Mouse (Mus musculus) hindbrain, postnatal 0 days (tissue): ENCODE measurements around the gene Wtap. TPM values are rescaled to one million over a fixed set of nuclear protein-coding genes. Genes with fewer than 3 reads are reported as not detected.
"Not testable (repeated sequence)": the region's sequence is repeated elsewhere in the genome, so short reads cannot be mapped to it uniquely, and the experiment has no call there.

ENCODE experiments used
- ATAC-seq: fragments of 200-750 bp; cut with Nextera tagmentation; 2 replicates; pipeline ENCODE4 v1.8.0; 2017; ENCODE audit warnings: mild to moderate bottlenecking, moderate TSS enrichment, moderate library complexity
- DNase-seq: peaks from one replicate; pipeline ENCODE4 v3.0.0-alpha.2; 2015; ENCODE audit warnings: low spot score
- H3K27ac ChIP-seq: fragments of 300-500 bp; sonication (generic); 2 replicates; pipeline ENCODE4 v1.5.1; 2014; ENCODE audit warnings: mild to moderate bottlenecking
- H3K27me3 ChIP-seq: fragments of 300-500 bp; sonication (generic); 2 replicates; pipeline ENCODE4 v1.6.1; 2014; ENCODE audit warnings: low read length, mixed read lengths; ENCODE audit not compliant: insufficient read depth
- H3K36me3 ChIP-seq: fragments of 300-500 bp; sonication (generic); 2 replicates; pipeline ENCODE4 v1.6.1; 2014; ENCODE audit warnings: low read length, mixed read lengths; ENCODE audit not compliant: insufficient read depth
- H3K4me1 ChIP-seq: fragments of 300-500 bp; sonication (generic); 2 replicates; pipeline ENCODE4 v1.6.1; 2014; ENCODE audit warnings: antibody characterized with exemption, low read length, mixed read lengths; ENCODE audit not compliant: insufficient read depth
- H3K4me2 ChIP-seq: fragments of 300-500 bp; sonication (generic); 2 replicates; pipeline ENCODE4 v1.6.1; 2014; ENCODE audit warnings: low read depth, mild to moderate bottlenecking, low read length, moderate library complexity, mixed read lengths
- H3K4me3 ChIP-seq: fragments of 300-500 bp; sonication (generic); 2 replicates; pipeline ENCODE4 v1.5.1; 2014; ENCODE audit warnings: low read length
- H3K9ac ChIP-seq: fragments of 300-500 bp; sonication (generic); replicated peaks from 2 replicates; pipeline ENCODE4 v1.6.1; 2014; ENCODE audit warnings: mild to moderate bottlenecking, low read length, moderate library complexity, mixed read lengths
- H3K9me3 ChIP-seq: fragments of 300-500 bp; sonication (generic); 2 replicates; pipeline ENCODE4 v1.6.1; 2016; ENCODE audit warnings: low read length, mixed read lengths
- CTCF ChIP-seq: IDR thresholded peaks from 2 replicates; pipeline ENCODE4 v1.5.1; 2016; ENCODE audit warnings: antibody characterized with exemption, control low read depth, low read depth
- WGBS: fragments of 180-500 bp; shearing (Covaris S2); extraction: QIAGEN DNeasy Blood & Tissue Kit; methylation state at CpG from one replicate; pipeline ENCODE4 v1.1.7; 2014; 5-methylcytosine and 5-hydroxymethylcytosine counted together
- polyA plus RNA-seq: library from polyadenylated mRNA; unstranded; fragments of >200 nt; fragmentation: Nextera tagmentation; extraction: Ambion mirVana; gene quantifications from 2 replicates; pipeline ENCODE4 v1.2.1, GENCODE M21; 2015
- total RNA-seq: library from RNA; depleted of rRNA; stranded (reverse); fragments of >200 nt; gene quantifications from 2 replicates; pipeline ENCODE4 v1.2.3, GENCODE M21; 2014

The Wtap gene
- total and polyA plus RNA-seq, 2 experiments from 2014 or later: 54.2 to 126 TPM

DNA sequence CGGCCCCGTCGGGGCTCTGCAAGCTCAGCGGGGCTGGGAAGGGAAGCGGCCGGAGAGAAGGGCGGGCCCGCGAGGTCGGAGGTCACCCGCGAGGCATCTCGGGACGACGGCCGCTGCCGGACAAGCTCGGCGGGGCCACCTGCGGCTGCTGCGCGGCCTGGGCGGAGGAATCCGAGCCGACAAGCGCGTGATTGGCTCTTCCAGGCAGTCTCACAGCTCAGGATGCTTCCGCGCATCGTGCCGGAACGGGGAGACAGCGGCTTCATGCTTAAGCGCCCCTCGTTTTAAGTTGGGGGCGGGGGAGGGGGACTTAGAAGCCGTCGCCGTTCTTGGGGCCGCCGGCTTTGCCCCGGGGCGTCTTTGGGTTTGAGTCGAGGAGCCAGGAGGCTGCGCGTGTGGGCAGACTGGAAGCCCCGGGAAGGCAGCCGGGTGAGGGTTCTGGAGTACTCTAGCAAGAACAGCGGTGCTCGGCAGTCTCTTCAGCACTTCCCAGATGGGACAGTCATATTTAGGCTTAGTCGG lies 1.4 kb downstream of the Wtap start:
- Histone ChIP-seq H3K9ac (peak overlapping the region; percentile 100), H3K27ac (peak overlapping the region; percentile 100), H3K27me3 (no peaks in the 10 kb centered on the region), H3K4me2 (peak overlapping the region; percentile 88), H3K9me3 (no peaks in the 10 kb centered on the region), H3K4me3 (peak overlapping the region; percentile 99), H3K4me1 (no peaks in the 10 kb centered on the region), H3K36me3 (no peaks in the 10 kb centered on the region)
- TF ChIP-seq CTCF: no peak
- DNase-seq (peak; percentile 99), ATAC-seq (peak; percentile 92)
- WGBS: under 1% methylated on average over 51 of the region's 51 CpGs

DNA sequence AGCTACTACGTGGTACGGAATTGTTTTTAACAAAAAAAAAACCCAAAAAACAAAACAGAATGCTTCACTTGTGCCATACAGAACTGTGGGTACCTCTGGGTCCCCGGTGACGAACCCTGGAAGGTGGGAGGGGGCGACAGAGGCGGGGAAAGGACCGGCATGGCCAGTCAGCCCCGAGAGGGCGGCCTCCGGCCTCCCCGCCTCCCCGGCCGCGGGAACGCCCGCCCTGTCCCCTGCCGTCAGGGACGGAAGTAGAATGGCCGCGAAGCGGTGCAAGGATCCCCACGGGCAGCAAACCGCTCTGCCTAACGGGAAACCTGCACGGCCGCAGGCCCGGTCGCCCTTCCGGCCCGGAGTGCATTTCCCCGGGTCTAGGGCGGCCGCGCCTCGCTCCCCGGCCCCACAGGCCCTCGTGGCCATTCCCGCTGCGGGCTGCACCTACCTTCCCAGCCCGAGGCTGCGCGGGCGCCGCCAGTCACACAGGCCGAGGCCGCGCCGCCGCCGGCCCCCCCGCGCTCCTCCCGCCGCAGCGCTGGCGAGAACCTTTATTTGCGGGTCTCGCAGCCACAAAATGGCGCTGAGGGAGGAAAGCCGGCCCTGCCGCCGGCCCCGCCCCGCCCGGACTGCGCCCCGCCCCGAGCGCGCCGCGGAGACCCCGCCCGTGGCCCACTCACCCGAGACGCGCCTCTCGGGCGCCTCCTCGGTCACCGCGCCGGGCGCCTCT lies 2.2 kb downstream of the Wtap start:
- under 1% methylated on average over 73 of the region's 84 CpGs for WGBS
- DNase-seq (peak; percentile 90), ATAC-seq (peak; percentile 93)

DNA sequence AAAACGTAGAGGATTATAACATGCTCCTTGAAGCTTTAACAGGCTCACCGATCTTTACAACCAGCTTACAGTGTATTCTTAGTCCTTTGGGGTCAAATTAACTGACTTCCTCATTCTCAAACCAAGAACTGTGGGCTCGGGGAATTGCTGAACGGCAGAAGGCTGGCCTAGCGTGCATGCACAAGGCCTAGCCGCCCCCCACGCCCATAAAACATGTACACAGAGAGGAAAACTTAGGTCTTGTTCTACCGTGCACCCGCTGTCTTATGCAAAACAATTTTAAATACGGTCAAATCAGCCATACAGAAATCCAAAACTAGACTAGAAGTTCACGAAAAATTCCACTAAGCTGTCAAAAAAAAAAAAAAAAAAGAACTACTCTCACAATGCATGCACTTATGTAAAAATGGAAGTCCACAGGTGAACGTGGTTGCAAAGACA lies 2.8 kb downstream of the Wtap start:
- H3K4me1 ChIP-seq: no peaks in the 10 kb centered on the region
- WGBS: 2% methylated on average over 12 of the region's 12 CpGs

More for the DNA sequence above, 2.2 kb downstream of the Wtap start:
- Histone ChIP-seq H3K4me3 (peak overlapping the region; percentile 99), H3K4me1 (no peaks in the 10 kb centered on the region), H3K27me3 (no peaks in the 10 kb centered on the region), H3K9me3 (no peaks in the 10 kb centered on the region), H3K27ac (peak overlapping the region; percentile 100), H3K36me3 (no peaks in the 10 kb centered on the region), H3K4me2 (peak overlapping the region; percentile 88), H3K9ac (peak overlapping the region; percentile 100)
- TF ChIP-seq CTCF: no peak

DNA sequence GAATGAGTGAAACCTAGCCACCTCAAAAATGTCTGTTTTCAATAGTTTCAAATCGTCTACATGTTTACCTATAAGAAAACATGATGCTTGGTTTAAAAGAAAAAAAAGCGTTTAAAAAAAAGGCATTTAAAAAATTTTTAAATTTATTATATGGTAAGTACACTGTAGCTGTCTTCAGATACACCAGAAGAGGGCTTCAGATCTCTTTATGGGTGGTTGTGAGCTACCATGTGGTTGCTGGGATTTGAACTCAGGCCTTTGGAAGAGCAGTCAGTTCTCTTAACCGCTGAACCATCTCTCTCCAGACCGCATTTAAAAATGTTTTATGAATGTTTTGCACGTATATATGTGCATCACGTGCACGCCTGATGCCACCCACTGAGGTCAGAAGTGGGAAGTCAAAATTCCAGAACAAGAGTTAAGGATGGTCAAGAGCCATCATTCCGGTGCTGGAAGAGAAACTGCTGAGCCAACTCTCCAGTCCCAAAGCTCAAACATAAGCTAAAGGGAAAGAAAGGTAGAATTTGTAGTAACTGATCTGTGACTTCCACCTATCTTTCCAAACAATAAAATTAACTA lies 3.3 kb downstream of the Wtap start:
- WGBS: 51% methylated on average over 8 of the region's 8 CpGs

More for the DNA sequence above, 2.8 kb downstream of the Wtap start:
- no peaks in the 10 kb centered on the region for H3K36me3 ChIP-seq
- H3K4me3 ChIP-seq: peak overlapping the region; percentile 99
- no peaks in the 10 kb centered on the region for H3K27me3 ChIP-seq
- no peaks in the 10 kb centered on the region for H3K9me3 ChIP-seq
- DNase-seq (peak; percentile 29), ATAC-seq (no peak)
- peak overlapping the region; percentile 88 for H3K4me2 ChIP-seq
- no peak for TF ChIP-seq CTCF
- peak overlapping the region; percentile 100 for H3K9ac ChIP-seq
- peak overlapping the region; percentile 100; the same call in 1 of the 2 replicates for H3K27ac ChIP-seq

DNA sequence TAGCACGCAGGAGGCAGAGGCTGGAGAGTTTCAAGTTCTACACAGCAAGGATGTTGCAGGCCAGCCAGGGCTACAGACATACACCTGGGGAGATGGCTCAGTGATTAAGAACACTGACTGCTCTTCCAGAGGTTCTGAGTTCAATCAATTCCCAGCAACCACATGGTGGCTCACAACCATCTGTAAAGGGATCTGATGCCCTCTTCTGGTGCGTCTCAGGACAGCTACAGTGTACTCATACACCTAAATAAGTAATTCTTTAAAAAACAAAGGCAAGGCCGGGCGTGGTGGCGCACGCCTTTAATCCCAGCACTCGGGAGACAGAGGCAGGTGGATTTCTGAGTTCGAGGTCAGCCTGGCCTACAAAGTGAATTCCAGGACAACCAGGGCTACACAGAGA lies 5.9 kb downstream of the Wtap start:
- not testable (repeated sequence) for H3K36me3 ChIP-seq, ATAC-seq, H3K9ac ChIP-seq, H3K4me3 ChIP-seq, H3K4me2 ChIP-seq, H3K27me3 ChIP-seq, DNase-seq, H3K9me3 ChIP-seq, H3K27ac ChIP-seq, H3K4me1 ChIP-seq
- 95% methylated on average over 8 of the region's 8 CpGs for WGBS

More for the DNA sequence above, 3.3 kb downstream of the Wtap start:
- DNase-seq: no peak
- Histone ChIP-seq H3K27ac (peak overlapping the region; percentile 100; the same call in 1 of the 2 replicates), H3K27me3 (no peaks in the 10 kb centered on the region), H3K36me3 (no peaks in the 10 kb centered on the region), H3K9me3 (no peaks in the 10 kb centered on the region), H3K4me3 (peak overlapping the region; percentile 99), H3K4me1 (no peaks in the 10 kb centered on the region), H3K9ac (peak overlapping the region; percentile 100), H3K4me2 (peak overlapping the region; percentile 88)
- ATAC-seq: no peak
- TF ChIP-seq CTCF: no peak

DNA sequence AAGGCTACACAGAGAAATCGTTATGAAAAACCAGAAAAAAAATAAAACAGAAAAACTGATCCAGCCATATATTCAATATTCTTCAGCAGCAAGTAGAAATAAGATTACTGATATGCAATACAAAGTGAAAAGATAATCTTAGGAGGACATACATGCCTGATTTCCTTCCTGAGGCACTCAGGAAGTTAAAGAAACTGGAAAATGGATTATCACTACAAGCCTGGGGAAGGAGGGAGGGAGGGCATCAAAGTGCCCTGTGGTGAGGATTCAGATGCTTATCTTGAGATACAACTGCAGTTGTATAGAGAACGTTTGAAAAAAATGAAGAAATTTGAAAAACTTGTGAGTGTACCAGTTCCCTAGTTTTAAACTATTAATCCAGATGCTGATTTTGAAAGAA lies 10.0 kb downstream of the Wtap start:
- no peaks in the 10 kb centered on the region for H3K9me3 ChIP-seq
- no peak for TF ChIP-seq CTCF
- no peak for ATAC-seq
- no peak overlapping the region for H3K4me2 ChIP-seq
- no peak for DNase-seq
- no peaks in the 10 kb centered on the region for H3K27me3 ChIP-seq
- H3K27ac ChIP-seq: no peak overlapping the region
- no peak overlapping the region for H3K9ac ChIP-seq
- 90% methylated on average over 2 of the region's 2 CpGs for WGBS
- peaks cover 23% of the 10 kb centered on the region for H3K36me3 ChIP-seq
- no peak overlapping the region for H3K4me3 ChIP-seq
- H3K4me1 ChIP-seq: no peaks in the 10 kb centered on the region

DNA sequence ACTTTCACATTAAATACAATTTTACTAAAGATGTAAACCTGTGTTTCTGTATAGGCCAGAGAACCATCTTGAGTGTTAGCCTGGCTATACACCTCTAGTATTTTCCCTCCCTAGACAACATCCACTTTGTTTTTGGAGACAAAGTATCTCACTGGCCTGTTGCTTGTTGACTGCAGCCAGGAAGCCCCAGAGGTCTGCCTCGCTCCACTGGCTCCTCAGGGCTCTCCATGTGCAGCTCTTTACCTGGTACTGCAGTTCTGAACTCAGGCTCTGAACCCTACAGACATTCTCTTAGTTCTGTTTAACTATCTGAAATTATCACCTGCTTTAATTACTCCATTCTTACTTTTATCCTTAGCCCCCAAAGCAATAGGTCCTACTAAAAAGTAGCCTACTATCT lies 15.4 kb downstream of the Wtap start:
- H3K4me3 ChIP-seq: no peak overlapping the region
- no peak overlapping the region for H3K4me2 ChIP-seq
- ATAC-seq: no peak
- H3K9ac ChIP-seq: no peak overlapping the region
- WGBS: 96% methylated on average over 1 of the region's 1 CpGs
- no peak for TF ChIP-seq CTCF
- H3K9me3 ChIP-seq: no peaks in the 10 kb centered on the region
- H3K4me1 ChIP-seq: no peaks in the 10 kb centered on the region
- H3K36me3 ChIP-seq: peaks cover 29% of the 10 kb centered on the region
- no peak overlapping the region for H3K27ac ChIP-seq
- no peaks in the 10 kb centered on the region for H3K27me3 ChIP-seq
- DNase-seq: no peak
